Mouse (Mus musculus): Measurements from ENCODE around the gene Gtdc1. TPM values are rescaled to one million over a fixed set of nuclear protein-coding genes. Genes with fewer than 3 reads are reported as not detected.

Gene Gtdc1
- polyA plus RNA-seq, 1 experiment = 5.7 TPM

DNA sequence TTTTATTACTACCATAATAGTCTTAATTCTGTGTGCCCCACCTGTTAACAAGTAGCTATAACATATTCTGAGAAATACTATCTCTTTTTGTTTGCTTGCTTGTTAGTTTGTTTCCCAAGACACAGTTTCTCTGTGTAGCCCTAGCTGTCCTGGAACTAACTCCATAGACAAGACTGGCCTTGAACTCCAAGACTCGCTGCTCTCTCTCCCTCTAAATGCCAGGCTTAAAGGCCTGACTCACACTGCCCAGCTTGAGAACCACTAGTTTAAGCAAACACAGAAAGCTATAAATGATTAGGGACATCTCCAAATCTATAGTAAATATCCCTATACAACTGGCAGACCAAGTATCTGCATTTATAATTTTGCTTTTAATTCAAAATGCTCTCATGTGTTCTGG is 8.1 kb downstream of the Gtdc1 start:
- TF ChIP-seq CTCF (IDR thresholded peaks at IDR 0.05; ENCODE audit: extremely low read depth, insufficient read depth, insufficient read length, insufficient replicate concordance) (no peak), POLR2A (IDR thresholded peaks at IDR 0.05; ENCODE audit: low read depth, low read length) (no peak)
- Histone ChIP-seq H3K36me3 (ENCODE audit: control insufficient read depth, insufficient read depth, low read length) (no peaks in the 10 kb centered on the region), H3K4me1 (ENCODE audit: control insufficient read depth, insufficient read depth, insufficient read length) (peaks cover 6% of the 10 kb centered on the region), H3K27me3 (ENCODE audit: control insufficient read depth, insufficient read depth, low read length) (no peaks in the 10 kb centered on the region), H3K4me3 (ENCODE audit: extremely low read depth, insufficient read depth, insufficient read length) (no peak overlapping the region), H3K27ac (ENCODE audit: insufficient read depth, low read length) (no peak overlapping the region)
- WGBS = 91% methylated on average over 1 of the region's 1 CpGs
- DNase-seq (ENCODE audit: low read depth in 1 of 2, low spot score in 2 of 2) = no peak

GRCm38 (mm10) chr2:44918737-44919136 is 8.7 kb downstream of the Gtdc1 start:
- no peak for DNase-seq (ENCODE audit: low read depth in 1 of 2, low spot score in 2 of 2)
- H3K4me3 ChIP-seq (ENCODE audit: extremely low read depth, insufficient read depth, insufficient read length) = no peak overlapping the region
- H3K27ac ChIP-seq (ENCODE audit: insufficient read depth, low read length) = no peak overlapping the region
- WGBS = 94% methylated on average over 2 of the region's 2 CpGs
- H3K27me3 ChIP-seq (ENCODE audit: control insufficient read depth, insufficient read depth, low read length) = no peaks in the 10 kb centered on the region
- no peaks in the 10 kb centered on the region for H3K36me3 ChIP-seq (ENCODE audit: control insufficient read depth, insufficient read depth, low read length)
- TF ChIP-seq POLR2A (IDR thresholded peaks at IDR 0.05; ENCODE audit: low read depth, low read length) = no peak
- no peak for TF ChIP-seq CTCF (IDR thresholded peaks at IDR 0.05; ENCODE audit: extremely low read depth, insufficient read depth, insufficient read length, insufficient replicate concordance)
- peaks cover 5% of the 10 kb centered on the region for H3K4me1 ChIP-seq (ENCODE audit: control insufficient read depth, insufficient read depth, insufficient read length)

DNA sequence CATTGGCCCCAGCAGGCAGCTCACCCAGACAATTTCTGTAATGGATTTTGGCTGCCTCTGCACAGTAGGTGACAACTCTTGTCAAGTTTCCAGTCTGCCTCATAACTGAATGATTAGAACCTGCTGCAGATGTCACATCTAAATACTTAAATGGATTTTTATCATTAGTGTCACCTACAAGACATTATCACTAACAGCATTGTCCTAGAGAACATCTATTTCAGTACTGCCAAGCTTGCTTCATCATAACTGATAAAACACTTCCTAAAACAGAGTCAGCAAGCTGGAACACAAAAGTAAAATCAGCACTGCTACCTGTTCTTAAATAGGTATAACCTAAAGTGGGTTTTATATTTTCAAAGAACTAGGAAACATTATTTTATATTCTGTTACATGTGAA is 11.2 kb downstream of the Gtdc1 start:
- Histone ChIP-seq H3K4me1 (ENCODE audit: control insufficient read depth, insufficient read depth, insufficient read length) (peaks cover 2% of the 10 kb centered on the region; the same call in 1 of the 2 replicates), H3K27me3 (ENCODE audit: control insufficient read depth, insufficient read depth, low read length) (no peaks in the 10 kb centered on the region), H3K4me3 (ENCODE audit: extremely low read depth, insufficient read depth, insufficient read length) (no peak overlapping the region), H3K36me3 (ENCODE audit: control insufficient read depth, insufficient read depth, low read length) (no peaks in the 10 kb centered on the region), H3K27ac (ENCODE audit: insufficient read depth, low read length) (no peak overlapping the region)
- no peak for TF ChIP-seq POLR2A (IDR thresholded peaks at IDR 0.05; ENCODE audit: low read depth, low read length)
- no peak for TF ChIP-seq CTCF (IDR thresholded peaks at IDR 0.05; ENCODE audit: extremely low read depth, insufficient read depth, insufficient read length, insufficient replicate concordance)
- no peak for DNase-seq (ENCODE audit: low read depth in 1 of 2, low spot score in 2 of 2)

- Histone ChIP-seq H3K27ac (ENCODE audit: insufficient read depth, low read length) (no peak overlapping the region), H3K4me1 (ENCODE audit: control insufficient read depth, insufficient read depth, insufficient read length) (no peaks in the 10 kb centered on the region), H3K4me3 (ENCODE audit: extremely low read depth, insufficient read depth, insufficient read length) (no peak overlapping the region), H3K36me3 (ENCODE audit: control insufficient read depth, insufficient read depth, low read length) (no peaks in the 10 kb centered on the region), H3K27me3 (ENCODE audit: control insufficient read depth, insufficient read depth, low read length) (no peaks in the 10 kb centered on the region)
- TF ChIP-seq POLR2A (IDR thresholded peaks at IDR 0.05; ENCODE audit: low read depth, low read length) = no peak
- no peak for TF ChIP-seq CTCF (IDR thresholded peaks at IDR 0.05; ENCODE audit: extremely low read depth, insufficient read depth, insufficient read length, insufficient replicate concordance)
- WGBS = 76% methylated on average over 1 of the region's 1 CpGs
- DNase-seq (ENCODE audit: low read depth in 1 of 2, low spot score in 2 of 2) = no peak
These were observed 29.7 kb downstream of the Gtdc1 start for GRCm38 (mm10) chr2:44897801-44898200.

GRCm38 (mm10) chr2:44873718-44874117 is 53.7 kb downstream of the Gtdc1 start:
- Histone ChIP-seq H3K27ac (ENCODE audit: insufficient read depth, low read length) (no peak overlapping the region), H3K4me1 (ENCODE audit: control insufficient read depth, insufficient read depth, insufficient read length) (no peaks in the 10 kb centered on the region), H3K27me3 (ENCODE audit: control insufficient read depth, insufficient read depth, low read length) (no peaks in the 10 kb centered on the region), H3K4me3 (ENCODE audit: extremely low read depth, insufficient read depth, insufficient read length) (no peak overlapping the region), H3K36me3 (ENCODE audit: control insufficient read depth, insufficient read depth, low read length) (no peaks in the 10 kb centered on the region)
- TF ChIP-seq CTCF (IDR thresholded peaks at IDR 0.05; ENCODE audit: extremely low read depth, insufficient read depth, insufficient read length, insufficient replicate concordance) = no peak
- no peak for TF ChIP-seq POLR2A (IDR thresholded peaks at IDR 0.05; ENCODE audit: low read depth, low read length)
- WGBS = 70% methylated on average over 2 of the region's 2 CpGs
- DNase-seq (ENCODE audit: low read depth in 1 of 2, low spot score in 2 of 2) = no peak

DNA sequence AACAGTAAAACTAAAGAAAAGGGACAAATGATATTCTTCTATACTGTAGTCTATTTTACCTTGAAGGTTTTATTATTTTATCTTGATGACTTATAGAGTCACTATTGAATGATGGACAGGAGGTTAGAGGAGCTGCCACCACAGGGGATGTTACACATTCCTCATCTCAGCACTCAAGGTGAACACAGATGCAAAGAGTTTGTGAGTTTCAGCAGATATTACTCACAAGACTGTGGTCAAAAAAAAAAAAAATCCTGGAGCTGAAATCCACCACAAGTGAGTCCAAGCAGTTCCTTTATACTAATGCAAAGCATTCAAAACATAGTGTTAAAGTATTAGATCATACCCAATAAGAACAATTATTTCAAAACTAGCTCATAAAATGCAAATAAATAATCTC is 62.7 kb downstream of the Gtdc1 start:
- TF ChIP-seq CTCF (IDR thresholded peaks at IDR 0.05; ENCODE audit: extremely low read depth, insufficient read depth, insufficient read length, insufficient replicate concordance) (no peak), POLR2A (IDR thresholded peaks at IDR 0.05; ENCODE audit: low read depth, low read length) (no peak)
- DNase-seq (ENCODE audit: low read depth in 1 of 2, low spot score in 2 of 2) = no peak
- Histone ChIP-seq H3K36me3 (ENCODE audit: control insufficient read depth, insufficient read depth, low read length) (no peaks in the 10 kb centered on the region), H3K4me3 (ENCODE audit: extremely low read depth, insufficient read depth, insufficient read length) (no peak overlapping the region), H3K4me1 (ENCODE audit: control insufficient read depth, insufficient read depth, insufficient read length) (no peaks in the 10 kb centered on the region), H3K27ac (ENCODE audit: insufficient read depth, low read length) (no peak overlapping the region), H3K27me3 (ENCODE audit: control insufficient read depth, insufficient read depth, low read length) (no peaks in the 10 kb centered on the region)

- peaks cover 1% of the 10 kb centered on the region; the same call in 1 of the 2 replicates for H3K36me3 ChIP-seq (ENCODE audit: control insufficient read depth, insufficient read depth, low read length)
- WGBS = 93% methylated on average over 2 of the region's 2 CpGs
- TF ChIP-seq POLR2A (IDR thresholded peaks at IDR 0.05; ENCODE audit: low read depth, low read length) = no peak
- TF ChIP-seq CTCF (IDR thresholded peaks at IDR 0.05; ENCODE audit: extremely low read depth, insufficient read depth, insufficient read length, insufficient replicate concordance) = no peak
These were observed 73.0 kb downstream of the Gtdc1 start for GRCm38 (mm10) chr2:44854475-44854874.

More at GRCm38 (mm10) chr2:44854475-44854874, 73.0 kb downstream of the Gtdc1 start:
- Histone ChIP-seq H3K27ac (ENCODE audit: insufficient read depth, low read length) (no peak overlapping the region), H3K27me3 (ENCODE audit: control insufficient read depth, insufficient read depth, low read length) (no peaks in the 10 kb centered on the region), H3K4me1 (ENCODE audit: control insufficient read depth, insufficient read depth, insufficient read length) (no peaks in the 10 kb centered on the region), H3K4me3 (ENCODE audit: extremely low read depth, insufficient read depth, insufficient read length) (no peak overlapping the region)
- DNase-seq (ENCODE audit: low read depth in 1 of 2, low spot score in 2 of 2) = no peak

All from spleen, adult 2 months (tissue).